Mouse (Mus musculus): ENCODE results near the gene Fcrl5.

Fcrl5 gene

DNA sequence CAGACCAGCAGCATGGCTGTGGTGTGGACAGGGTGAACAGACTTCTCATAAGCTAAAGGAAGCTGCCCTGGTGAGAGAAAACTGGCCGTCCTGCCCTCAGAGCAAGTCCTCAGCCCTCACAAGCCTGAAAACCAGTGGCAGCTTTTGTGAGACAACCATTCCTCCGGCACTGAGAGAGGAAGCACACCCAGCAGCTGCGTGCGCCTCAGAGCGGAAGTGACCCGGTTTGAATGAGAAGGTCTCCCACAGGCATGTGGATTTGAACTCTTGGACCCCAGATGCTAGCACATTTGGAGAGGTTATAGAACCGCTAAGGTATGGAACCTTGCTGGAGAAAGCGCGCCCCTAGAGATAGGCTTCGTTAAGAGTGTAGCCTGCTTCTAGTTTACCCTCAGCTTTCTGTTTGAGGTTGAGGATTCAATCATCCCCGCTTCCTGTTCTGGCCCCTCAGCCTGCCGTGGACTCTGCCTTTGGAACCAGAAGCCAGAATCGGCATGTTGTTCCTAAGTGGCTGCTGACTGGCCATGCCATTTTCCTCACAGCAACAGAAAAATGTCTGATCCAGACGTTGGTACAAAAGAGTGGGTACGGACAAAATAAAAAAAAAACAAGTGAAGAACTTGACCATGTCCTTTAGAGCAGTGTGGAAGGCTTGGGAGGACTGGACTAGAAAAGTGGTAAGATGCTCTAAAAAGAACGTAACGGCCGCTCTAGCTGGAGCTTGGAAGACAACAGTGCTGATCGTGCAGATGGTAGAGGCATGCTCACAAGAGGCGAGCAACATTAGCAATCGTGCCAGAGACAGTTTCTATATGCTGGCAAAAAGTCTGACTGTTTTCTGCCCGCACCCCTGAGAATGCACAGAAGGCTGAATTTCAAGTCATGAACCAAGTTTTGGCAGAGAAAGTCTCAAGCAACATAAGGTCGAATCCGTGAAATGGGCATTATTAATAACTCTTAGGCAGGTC is 64.8 kb downstream of the Fcrl5 start:
- DNase-seq (ENCODE audit: inconsistent age in 2 of 2, low spot score in 1 of 2) = peak in 1 of 2 experiments; percentile 26

GRCm38 (mm10) chr3:87501151-87501550 is 65.6 kb downstream of the Fcrl5 start:
- DNase-seq (ENCODE audit: inconsistent age in 2 of 2, low spot score in 1 of 2) = peak in 1 of 2 experiments; percentile 13

DNA sequence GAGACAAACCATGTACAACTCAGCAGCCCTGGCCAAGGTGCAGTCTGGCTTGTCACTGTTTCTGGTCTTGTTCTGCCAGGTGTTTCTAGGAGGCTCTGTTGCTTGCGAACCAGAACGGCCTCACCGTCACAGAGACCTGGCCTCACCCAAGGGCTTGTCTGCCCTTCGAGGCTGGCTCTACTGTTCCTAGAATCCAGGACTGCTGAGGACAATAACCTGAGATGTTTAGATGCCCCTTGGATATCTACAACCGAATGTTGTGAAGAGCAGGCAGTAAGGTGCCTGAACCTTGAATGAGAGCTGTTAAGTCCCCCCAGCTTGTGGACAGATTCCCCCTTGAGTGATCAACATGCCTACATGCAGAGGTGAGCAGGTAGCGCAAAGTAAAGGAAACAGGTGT is 67.2 kb downstream of the Fcrl5 start:
- DNase-seq (ENCODE audit: inconsistent age in 2 of 2, low spot score in 1 of 2) = no peak

GRCm38 (mm10) chr3:87504330-87504729 is 68.8 kb downstream of the Fcrl5 start:
- DNase-seq (ENCODE audit: inconsistent age in 2 of 2, low spot score in 1 of 2) = peak; percentile 27 to 72

GRCm38 (mm10) chr3:87504749-87505425 is 69.3 kb downstream of the Fcrl5 start:
- no peak for DNase-seq (ENCODE audit: inconsistent age in 2 of 2, low spot score in 1 of 2)

DNA sequence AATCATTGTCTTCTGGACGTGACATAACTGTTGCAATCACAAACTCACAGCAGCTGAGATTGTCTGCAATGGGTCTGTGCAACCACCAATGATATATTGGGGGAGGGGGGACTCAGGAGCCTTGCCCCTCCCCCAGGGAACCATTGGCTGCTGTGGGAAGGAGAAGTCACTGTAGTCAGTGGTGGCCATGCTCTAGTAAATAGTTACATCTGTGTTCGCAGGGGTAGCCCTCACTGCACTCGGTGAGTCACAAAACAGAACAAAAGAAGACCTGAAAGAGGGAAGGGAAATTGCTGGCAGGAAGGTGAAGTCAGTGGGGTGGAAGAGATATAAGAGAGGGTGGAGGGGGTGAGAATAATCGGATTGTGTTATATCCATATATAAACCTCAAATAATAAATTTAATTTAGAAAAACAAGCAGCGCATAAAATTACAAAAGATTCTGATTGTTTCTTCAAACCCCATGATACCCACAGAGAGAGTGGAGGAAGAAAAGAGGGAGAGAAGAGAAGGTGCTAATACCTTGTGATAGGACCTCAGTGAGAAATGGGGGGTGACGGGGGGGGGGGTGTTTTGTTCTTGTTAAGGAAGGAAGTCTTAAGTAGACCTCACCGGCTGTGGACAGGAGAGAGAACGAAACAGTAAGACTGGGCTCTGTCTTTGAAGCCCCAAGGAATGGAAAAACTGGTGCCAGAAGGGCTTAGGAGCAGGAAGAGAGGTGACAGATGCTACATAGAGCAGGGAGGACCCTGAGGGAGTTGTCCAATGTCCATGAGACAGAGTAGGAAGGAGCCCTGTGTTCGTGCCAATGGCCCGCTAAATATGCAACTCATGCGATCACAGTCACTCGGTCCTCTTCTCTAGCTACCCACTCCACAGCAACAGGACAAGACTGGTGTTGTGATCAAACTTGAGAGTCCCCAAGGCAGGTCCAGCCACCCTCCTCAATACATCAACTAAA is 71.2 kb downstream of the Fcrl5 start:
- DNase-seq (ENCODE audit: inconsistent age in 2 of 2, low spot score in 1 of 2) = no peak

DNA sequence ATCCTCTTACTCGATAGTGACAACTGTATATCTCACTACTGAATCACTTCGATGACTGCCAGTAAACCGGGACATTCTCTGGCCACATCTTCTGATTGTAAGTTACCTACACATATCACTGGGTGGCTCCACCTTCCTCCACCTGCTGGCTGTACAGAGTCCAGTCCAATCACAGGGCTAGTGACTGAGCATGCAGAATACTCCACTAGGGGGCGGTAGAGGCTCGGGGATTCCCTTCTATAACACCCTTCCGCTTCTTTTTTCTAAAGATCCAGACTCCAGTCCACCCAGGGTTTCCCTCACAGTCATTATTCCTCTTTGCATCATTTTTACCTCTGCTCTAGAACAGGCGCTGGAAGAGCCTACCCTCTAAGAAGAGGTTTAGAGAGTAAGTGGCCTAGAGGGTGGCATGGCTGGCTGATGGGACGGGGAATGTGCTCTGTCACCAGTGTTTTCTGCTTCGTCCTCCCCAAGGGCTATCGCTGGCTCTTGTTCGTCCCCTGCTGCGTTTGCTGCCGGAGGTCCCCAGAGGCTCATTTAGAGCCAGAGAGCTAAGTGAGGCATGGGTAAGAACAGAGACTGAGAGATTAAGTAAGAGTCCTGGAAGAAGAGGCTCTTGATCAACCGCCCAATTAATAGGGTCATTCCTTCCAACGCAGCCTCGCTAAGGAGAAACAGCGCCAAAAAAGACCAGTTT is 72.8 kb downstream of the Fcrl5 start:
- DNase-seq (ENCODE audit: inconsistent age in 2 of 2, low spot score in 1 of 2) = peak; percentile 72 to 95

- DNase-seq (ENCODE audit: inconsistent age in 2 of 2, low spot score in 1 of 2) = peak; percentile 57 to 81
These were observed 73.5 kb downstream of the Fcrl5 start for GRCm38 (mm10) chr3:87509061-87509460.

DNA sequence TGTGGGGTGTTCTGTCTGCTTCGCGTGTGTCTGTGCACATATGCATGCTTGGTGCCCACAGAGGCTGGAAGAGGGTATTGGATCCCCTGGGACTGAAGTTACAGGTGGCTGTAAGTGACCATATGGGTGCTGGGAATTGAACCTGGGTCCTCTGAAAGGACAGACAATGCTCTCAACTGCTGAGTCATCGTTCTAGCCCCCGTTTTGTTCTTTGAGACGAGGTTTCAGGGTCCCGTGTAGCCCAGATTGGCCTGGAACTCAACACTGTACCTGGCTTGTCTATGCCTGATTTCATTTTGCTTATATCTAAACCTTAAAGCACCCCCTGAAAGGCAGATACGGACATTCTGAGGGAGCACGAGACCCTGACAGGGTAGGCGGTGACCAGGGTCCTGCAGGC is 75.3 kb downstream of the Fcrl5 start:
- no peak for DNase-seq (ENCODE audit: inconsistent age in 2 of 2, low spot score in 1 of 2)

DNA sequence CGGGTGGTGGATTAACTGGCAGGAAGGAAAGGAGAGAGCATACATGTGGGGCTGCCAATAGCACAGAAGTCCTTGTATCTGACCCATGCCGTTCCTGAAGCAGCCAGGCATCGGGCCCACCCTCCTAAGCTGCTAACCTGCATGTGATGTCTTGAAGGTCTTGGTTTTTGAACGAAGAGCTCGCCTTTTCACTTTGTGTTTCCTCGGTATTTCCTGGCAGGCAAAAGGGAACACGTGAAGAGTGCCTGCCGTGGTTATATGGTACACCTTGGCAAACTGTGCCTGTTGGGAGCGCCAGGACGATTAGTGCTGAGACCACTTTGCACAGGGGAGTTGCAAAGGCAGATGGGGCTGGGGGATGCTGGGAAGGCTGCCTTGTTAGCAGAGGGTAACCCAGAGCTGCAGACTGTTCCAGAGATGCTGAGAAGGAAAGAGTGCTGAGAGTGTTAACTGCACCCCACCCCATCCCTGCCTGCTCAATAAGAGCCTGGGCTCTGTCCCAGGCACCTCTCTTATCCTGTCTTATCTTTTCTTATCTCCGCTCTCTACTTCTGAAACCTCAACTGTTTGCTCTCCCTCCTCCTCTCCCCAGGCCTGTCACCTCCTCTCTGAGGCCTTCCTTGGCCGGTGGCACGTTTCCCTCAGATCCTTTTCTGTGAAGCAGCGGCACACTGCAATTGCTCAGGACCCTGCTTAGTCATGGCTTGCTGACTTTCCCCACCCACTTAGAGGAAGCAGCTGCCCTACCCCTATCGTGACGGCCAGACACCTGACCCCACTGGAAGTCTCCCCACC is 76.6 kb downstream of the Fcrl5 start:
- no peak for DNase-seq (ENCODE audit: inconsistent age in 2 of 2, low spot score in 1 of 2)

DNA sequence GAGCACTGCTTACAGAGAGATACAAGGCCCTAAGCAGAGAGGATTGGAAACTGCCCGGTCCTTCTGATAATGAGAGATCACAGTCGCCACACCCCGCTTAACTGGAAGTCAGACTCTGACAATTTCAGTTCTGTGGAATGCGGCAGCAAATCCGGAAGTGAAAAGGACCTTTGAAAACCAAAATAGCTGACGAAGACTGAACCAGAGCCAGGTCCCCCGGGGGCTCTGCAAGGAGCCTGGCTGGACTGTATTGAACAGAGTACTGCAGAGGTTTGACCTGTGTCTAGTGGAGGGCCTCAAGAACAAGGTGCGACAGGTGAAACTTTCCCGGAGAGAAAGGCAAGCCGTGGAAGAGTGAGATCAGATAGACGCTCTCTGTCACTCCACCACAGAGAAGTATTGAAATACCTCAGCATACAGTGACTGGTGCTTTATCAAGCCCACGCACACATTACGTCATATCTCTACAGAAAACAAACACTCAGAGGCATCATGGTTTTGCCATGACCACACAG is 80.1 kb downstream of the Fcrl5 start:
- peak in 1 of 2 experiments; percentile 67 for DNase-seq (ENCODE audit: inconsistent age in 2 of 2, low spot score in 1 of 2)

DNA sequence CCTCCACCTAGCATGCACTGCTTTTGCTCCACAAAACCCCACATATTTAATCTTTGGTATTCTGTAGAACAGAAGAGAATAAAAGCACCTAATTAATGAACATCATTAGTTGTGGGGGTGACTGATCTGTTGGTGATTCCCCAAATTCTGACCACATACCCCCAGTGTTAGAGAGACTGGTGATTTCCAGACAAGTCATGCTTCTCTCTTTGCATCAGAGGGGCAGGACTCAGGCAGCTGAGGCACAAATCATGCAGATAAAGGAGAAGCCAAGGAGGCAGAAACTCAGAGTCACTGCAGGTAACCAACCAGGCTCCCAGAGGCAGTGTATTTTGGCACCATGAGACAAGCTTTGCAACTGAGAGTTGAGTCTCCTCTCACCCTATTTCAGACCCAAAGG is 82.9 kb downstream of the Fcrl5 start:
- no peak for DNase-seq (ENCODE audit: inconsistent age in 2 of 2, low spot score in 1 of 2)

DNA sequence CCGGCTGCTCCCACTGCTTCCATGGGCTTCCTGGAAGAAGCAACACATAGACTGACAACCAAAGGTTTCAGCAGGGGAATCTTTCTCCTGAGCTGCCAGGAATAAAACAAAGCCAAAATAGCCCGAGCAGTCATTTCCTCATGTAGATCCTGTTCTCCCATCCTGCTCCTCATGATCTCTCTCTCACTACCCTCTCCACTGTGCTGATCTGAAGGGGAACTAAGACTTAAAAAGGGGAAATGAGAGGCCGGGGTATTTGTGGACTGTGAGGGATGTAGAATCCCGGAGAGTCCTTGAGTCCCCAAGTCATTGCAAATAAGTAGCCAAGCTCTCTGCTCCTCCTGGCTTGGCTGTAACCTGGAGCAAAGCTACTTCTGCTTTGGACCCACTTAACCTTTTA is 85.6 kb downstream of the Fcrl5 start:
- DNase-seq (ENCODE audit: inconsistent age in 2 of 2, low spot score in 1 of 2) = no peak

- no peak for DNase-seq (ENCODE audit: inconsistent age in 2 of 2, low spot score in 1 of 2)
These were observed 86.3 kb downstream of the Fcrl5 start for GRCm38 (mm10) chr3:87521833-87522232.

DNA sequence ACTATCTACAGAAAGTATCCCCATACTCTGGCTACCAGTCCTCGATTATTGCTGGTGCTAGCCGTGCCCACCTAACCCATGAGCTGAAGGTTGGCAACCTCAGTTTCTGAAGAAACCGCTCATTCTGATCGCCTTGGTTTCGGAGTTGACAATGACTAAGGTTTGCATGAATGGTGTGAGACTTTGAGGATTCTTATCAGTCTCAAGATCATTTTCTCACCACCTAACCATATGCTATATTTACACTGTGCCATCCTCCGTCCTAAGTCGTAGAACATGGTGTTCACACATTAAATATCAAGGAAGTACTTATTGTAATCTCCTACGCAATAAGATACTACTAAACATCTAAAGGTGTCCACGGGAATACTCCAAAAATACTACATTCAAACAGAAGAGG is 88.1 kb downstream of the Fcrl5 start:
- DNase-seq (ENCODE audit: inconsistent age in 2 of 2, low spot score in 1 of 2) = no peak

DNA sequence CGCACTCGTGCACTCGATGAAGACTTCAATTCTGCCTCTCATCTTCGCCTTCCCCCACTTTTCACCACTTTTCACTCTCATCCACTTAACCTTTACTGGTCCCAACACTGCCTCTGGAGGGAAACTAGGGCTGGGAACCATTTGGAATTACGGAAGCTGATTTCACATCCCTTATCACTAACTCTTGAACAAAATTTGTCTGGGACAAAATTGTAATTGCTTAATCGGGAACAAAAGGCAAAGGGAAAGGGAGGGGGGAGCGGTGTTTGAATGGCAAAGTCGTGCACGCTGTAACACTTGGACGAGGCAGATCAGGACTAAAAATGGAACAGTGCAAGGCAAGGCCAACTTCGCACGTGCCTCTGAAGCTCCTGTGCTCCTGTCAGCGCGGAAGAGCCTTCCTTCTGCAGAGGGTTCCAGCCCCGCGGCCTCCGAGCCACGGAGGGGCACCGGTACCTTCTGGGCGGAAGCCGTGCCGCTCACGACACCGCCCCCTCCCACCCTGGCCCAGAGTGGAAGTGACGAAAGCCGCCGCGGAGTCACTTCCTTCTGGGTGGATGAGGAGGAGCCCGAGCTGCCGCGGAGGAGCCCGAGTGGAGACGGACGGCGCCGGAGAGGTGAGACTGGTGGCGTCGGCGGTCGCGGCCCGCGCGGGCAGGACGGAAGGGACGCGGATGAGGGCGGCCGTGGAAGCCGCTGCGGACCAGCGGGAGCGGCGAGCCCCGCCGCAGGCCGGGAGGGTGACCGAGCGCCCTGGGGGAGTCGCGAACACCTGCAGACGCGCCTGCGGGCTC is 89.7 kb downstream of the Fcrl5 start, which contains the start of gene Etv3:
TSS of gene Etv3 (plus strand) at position 365 of the 794 bp plus-strand sequence.
- DNase-seq (ENCODE audit: inconsistent age in 2 of 2, low spot score in 1 of 2) = peak; percentile 92 to 97

DNA sequence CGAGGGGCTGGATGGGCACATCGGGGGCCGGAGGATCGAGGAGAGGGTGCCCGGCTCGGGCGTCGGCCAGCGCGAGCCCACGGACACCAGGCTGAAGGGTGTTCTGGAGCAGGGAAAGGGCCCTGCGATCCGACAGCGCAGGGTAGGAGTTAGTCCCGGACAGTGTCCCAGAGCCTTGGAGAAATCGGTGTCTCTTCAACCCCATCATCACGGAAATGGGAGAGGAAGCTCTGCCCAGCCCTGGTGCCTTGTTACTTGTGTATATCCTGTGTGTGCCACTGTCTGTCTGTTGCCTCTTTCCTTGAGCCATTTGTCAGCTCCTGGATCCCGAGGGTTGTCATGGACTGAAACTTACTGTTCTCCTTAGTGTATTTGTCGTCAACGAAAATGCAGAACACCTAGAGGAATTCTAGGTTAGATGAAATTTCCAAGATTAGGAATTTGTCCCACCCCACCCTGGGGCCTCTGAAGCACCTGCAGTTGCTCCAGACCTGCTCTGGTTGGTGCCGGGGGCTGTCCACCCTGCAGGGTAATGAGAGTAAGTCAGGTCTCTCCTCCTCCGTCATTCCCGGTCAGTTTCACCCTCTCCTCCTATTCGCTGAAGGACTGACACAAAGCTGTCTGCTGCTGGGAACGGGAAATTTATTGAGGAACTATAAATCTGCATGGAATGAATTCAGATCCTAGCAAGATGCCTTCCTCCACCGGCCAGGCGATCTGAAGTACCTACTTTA is 90.4 kb downstream of the Fcrl5 start:
- DNase-seq (ENCODE audit: inconsistent age in 2 of 2, low spot score in 1 of 2) = no peak

DNA sequence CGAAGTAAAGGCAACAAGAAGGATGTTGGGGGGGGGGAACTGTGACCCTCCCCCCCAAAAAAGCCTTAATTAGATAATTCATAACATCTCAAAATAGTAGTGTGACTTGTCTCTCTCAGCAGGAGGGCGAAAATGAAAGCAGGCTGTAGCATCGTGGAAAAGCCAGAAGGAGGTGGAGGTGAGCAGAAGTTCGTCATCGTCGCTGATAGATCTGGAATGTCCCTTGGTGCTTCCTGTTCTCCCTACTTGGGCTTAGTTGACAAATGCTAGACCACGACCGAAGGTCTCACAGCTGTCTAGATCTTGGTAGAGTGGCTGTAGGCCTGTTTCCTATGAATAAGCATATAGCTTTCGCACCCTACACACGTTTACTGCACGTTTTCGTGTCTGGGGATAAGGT is 91.6 kb downstream of the Fcrl5 start:
- no peak for DNase-seq (ENCODE audit: inconsistent age in 2 of 2, low spot score in 1 of 2)

Data from adrenal gland, adult (tissue).